Mouse (Mus musculus) urinary bladder, postnatal 25 days (tissue): ENCODE results near the gene Gimap7.
"Not testable (repeated sequence)": the region's sequence is repeated elsewhere in the genome, so short reads cannot be mapped to it uniquely, and the experiment has no call there.

Experiments
- DNase-seq: peaks from one replicate; pipeline ENCODE4 v3.0.0; 2022; ENCODE audit warnings: low spot score

Gene Gimap7

GRCm38 (mm10) chr6:48718455-48718854 lies at the start of gene Gimap7, which contains the start of gene Gm28053:
Gimap7 (plus strand) TSS chr6:48718621.
Gm28053 (plus strand) TSS chr6:48718607.
- no peak for DNase-seq

- DNase-seq, result no peak
Measured at GRCm38 (mm10) chr6:48669446-48669969, 48.9 kb upstream of the Gimap7 start.

- DNase-seq, result no peak
Measured at GRCm38 (mm10) chr6:48674291-48675058, 43.9 kb upstream of the Gimap7 start.

- peak; percentile 11 for DNase-seq
Measured at GRCm38 (mm10) chr6:48675400-48675930, 43.0 kb upstream of the Gimap7 start.

- peak; percentile 6 for DNase-seq
Measured at GRCm38 (mm10) chr6:48675931-48676859, 42.2 kb upstream of the Gimap7 start, which contains the start of gene Gimap9. Gimap9 (plus strand) TSS chr6:48676129.

GRCm38 (mm10) chr6:48676860-48677415 lies 41.5 kb upstream of the Gimap7 start:
- DNase-seq, result no peak

GRCm38 (mm10) chr6:48677492-48678345 lies 40.7 kb upstream of the Gimap7 start:
- no peak for DNase-seq

GRCm38 (mm10) chr6:48678391-48678790 lies 40.0 kb upstream of the Gimap7 start:
- DNase-seq, result no peak

GRCm38 (mm10) chr6:48679701-48680100 lies 38.7 kb upstream of the Gimap7 start:
- no peak for DNase-seq

- DNase-seq, result no peak
Measured at GRCm38 (mm10) chr6:48680421-48680820, 38.0 kb upstream of the Gimap7 start.

GRCm38 (mm10) chr6:48681472-48682090 lies 36.8 kb upstream of the Gimap7 start:
- DNase-seq, result no peak

- DNase-seq, result no peak
Measured at GRCm38 (mm10) chr6:48682271-48682670, 36.1 kb upstream of the Gimap7 start.

GRCm38 (mm10) chr6:48683263-48683821 lies 35.1 kb upstream of the Gimap7 start:
- not testable (repeated sequence) for DNase-seq

GRCm38 (mm10) chr6:48684319-48684718 lies 34.1 kb upstream of the Gimap7 start, which contains the start of gene Gimap4:
Gimap4 (plus strand) TSS chr6:48684549.
- no peak for DNase-seq

- no peak for DNase-seq
Measured at GRCm38 (mm10) chr6:48684806-48685205, 33.6 kb upstream of the Gimap7 start.

- DNase-seq, result no peak
Measured at GRCm38 (mm10) chr6:48685251-48685650, 33.2 kb upstream of the Gimap7 start.

- DNase-seq, result no peak
Measured at GRCm38 (mm10) chr6:48685694-48686665, 32.4 kb upstream of the Gimap7 start.

GRCm38 (mm10) chr6:48687077-48687476 lies 31.3 kb upstream of the Gimap7 start:
- no peak for DNase-seq

GRCm38 (mm10) chr6:48689320-48689719 lies 29.1 kb upstream of the Gimap7 start:
- no peak for DNase-seq
